Mouse (Mus musculus) forebrain, embryonic 15.5 days (tissue): ENCODE results near the gene Steap3. TPM values are rescaled to one million over a fixed set of nuclear protein-coding genes. Genes with fewer than 3 reads are reported as not detected.

ENCODE experiments used
- ATAC-seq: fragments of 200-750 bp; cut with Nextera tagmentation; replicated peaks from 2 replicates; pipeline ENCODE4 v1.8.0; 2017; ENCODE audit warnings: mild to moderate bottlenecking, moderate TSS enrichment, moderate library complexity
- H3K27ac ChIP-seq: fragments of 300-500 bp; sonication (generic); replicated peaks from 2 replicates; pipeline ENCODE4 v1.5.1; 2015; ENCODE audit warnings: mild to moderate bottlenecking, inconsistent platforms
- H3K27me3 ChIP-seq: fragments of 300-500 bp; sonication (generic); 2 replicates; pipeline ENCODE4 v1.6.1; 2015; ENCODE audit warnings: inconsistent platforms
- H3K36me3 ChIP-seq: fragments of 300-500 bp; sonication (generic); 2 replicates; pipeline ENCODE4 v1.6.1; 2015; ENCODE audit warnings: mild to moderate bottlenecking, inconsistent platforms
- H3K4me1 ChIP-seq: fragments of 300-500 bp; sonication (generic); 2 replicates; pipeline ENCODE4 v1.6.1; 2015; ENCODE audit warnings: inconsistent platforms
- H3K4me2 ChIP-seq: fragments of 300-500 bp; sonication (generic); replicated peaks from 2 replicates; pipeline ENCODE4 v1.6.1; 2015; ENCODE audit warnings: mild to moderate bottlenecking, inconsistent platforms
- H3K4me3 ChIP-seq: fragments of 300-500 bp; sonication (generic); 2 replicates; pipeline ENCODE4 v1.5.1; 2015; ENCODE audit warnings: mild to moderate bottlenecking, inconsistent platforms
- H3K9ac ChIP-seq: fragments of 300-500 bp; sonication (generic); replicated peaks from 2 replicates; pipeline ENCODE4 v1.6.1; 2015; ENCODE audit warnings: mild to moderate bottlenecking, inconsistent platforms
- H3K9me3 ChIP-seq: fragments of 300-500 bp; sonication (generic); 2 replicates; pipeline ENCODE4 v1.6.1; 2016; ENCODE audit warnings: inconsistent platforms
- WGBS: fragments of 180-500 bp; shearing (Covaris S2); methylation state at CpG from one replicate; pipeline ENCODE4 v1.1.7; 2015; ENCODE audit warnings: mixed read lengths; 5-methylcytosine and 5-hydroxymethylcytosine counted together
- polyA plus RNA-seq: library from polyadenylated mRNA; unstranded; fragments of >200 nt; fragmentation: Nextera tagmentation; extraction: Ambion mirVana; gene quantifications from 2 replicates; pipeline ENCODE4 v1.2.1, GENCODE M21; 2015

Gene Steap3
- polyA plus RNA-seq, 1 experiment from 2014 or later = 2.2 TPM

GRCm38 (mm10) chr1:120192321-120192720 is 80.2 kb downstream of the Steap3 start:
- H3K4me3 ChIP-seq = no peak overlapping the region
- no peaks in the 10 kb centered on the region for H3K36me3 ChIP-seq
- H3K9me3 ChIP-seq = no peaks in the 10 kb centered on the region
- H3K4me1 ChIP-seq = peaks cover under 1% of the 10 kb centered on the region; the same call in 1 of the 2 replicates
- H3K27ac ChIP-seq = no peak overlapping the region
- H3K9ac ChIP-seq = no peak overlapping the region
- 78% methylated on average over 6 of the region's 6 CpGs for WGBS
- H3K27me3 ChIP-seq = no peaks in the 10 kb centered on the region
- H3K4me2 ChIP-seq = no peak overlapping the region
- no peak for ATAC-seq

GRCm38 (mm10) chr1:120190946-120191345 is 81.6 kb downstream of the Steap3 start:
- Histone ChIP-seq H3K27me3 (no peaks in the 10 kb centered on the region), H3K27ac (no peak overlapping the region), H3K9ac (no peak overlapping the region), H3K4me1 (peaks cover 9% of the 10 kb centered on the region), H3K4me3 (no peak overlapping the region), H3K9me3 (no peaks in the 10 kb centered on the region), H3K4me2 (no peak overlapping the region), H3K36me3 (no peaks in the 10 kb centered on the region)
- ATAC-seq = no peak
- WGBS = 87% methylated on average over 6 of the region's 6 CpGs

- Histone ChIP-seq H3K27ac (no peak overlapping the region), H3K4me1 (peaks cover 9% of the 10 kb centered on the region), H3K9me3 (no peaks in the 10 kb centered on the region), H3K9ac (no peak overlapping the region), H3K27me3 (no peaks in the 10 kb centered on the region), H3K4me3 (no peak overlapping the region), H3K4me2 (no peak overlapping the region), H3K36me3 (no peaks in the 10 kb centered on the region)
- 91% methylated on average over 2 of the region's 2 CpGs for WGBS
- no peak for ATAC-seq
Measured at GRCm38 (mm10) chr1:120190300-120190699, 82.2 kb downstream of the Steap3 start.

GRCm38 (mm10) chr1:120189206-120189605 is 83.3 kb downstream of the Steap3 start:
- Histone ChIP-seq H3K9me3 (no peaks in the 10 kb centered on the region), H3K4me2 (no peak overlapping the region), H3K36me3 (no peaks in the 10 kb centered on the region), H3K4me1 (peaks cover 9% of the 10 kb centered on the region), H3K27me3 (no peaks in the 10 kb centered on the region), H3K27ac (no peak overlapping the region), H3K9ac (no peak overlapping the region), H3K4me3 (no peak overlapping the region)
- 52% methylated on average over 6 of the region's 6 CpGs for WGBS
- no peak for ATAC-seq

GRCm38 (mm10) chr1:120187059-120187458 is 85.4 kb downstream of the Steap3 start:
- no peaks in the 10 kb centered on the region for H3K36me3 ChIP-seq
- H3K27ac ChIP-seq = no peak overlapping the region
- peaks cover 9% of the 10 kb centered on the region for H3K4me1 ChIP-seq
- no peaks in the 10 kb centered on the region for H3K27me3 ChIP-seq
- H3K9ac ChIP-seq = no peak overlapping the region
- peak overlapping the region; percentile 34 for H3K4me2 ChIP-seq
- H3K9me3 ChIP-seq = no peaks in the 10 kb centered on the region
- no peak overlapping the region for H3K4me3 ChIP-seq
- WGBS = 13% methylated on average over 7 of the region's 7 CpGs
- peak; percentile 79 for ATAC-seq

GRCm38 (mm10) chr1:120186655-120187054 is 85.8 kb downstream of the Steap3 start:
- H3K4me1 ChIP-seq = peaks cover 9% of the 10 kb centered on the region
- H3K4me3 ChIP-seq = no peak overlapping the region
- WGBS = 13% methylated on average over 9 of the region's 9 CpGs
- H3K27ac ChIP-seq = no peak overlapping the region
- peak; percentile 46 for ATAC-seq
- no peaks in the 10 kb centered on the region for H3K36me3 ChIP-seq
- H3K4me2 ChIP-seq = peak overlapping the region; percentile 34
- H3K9ac ChIP-seq = no peak overlapping the region
- no peaks in the 10 kb centered on the region for H3K9me3 ChIP-seq
- no peaks in the 10 kb centered on the region for H3K27me3 ChIP-seq

GRCm38 (mm10) chr1:120186204-120186603 is 86.3 kb downstream of the Steap3 start:
- Histone ChIP-seq H3K36me3 (no peaks in the 10 kb centered on the region), H3K27me3 (no peaks in the 10 kb centered on the region), H3K9ac (no peak overlapping the region), H3K4me2 (no peak overlapping the region), H3K27ac (no peak overlapping the region), H3K9me3 (no peaks in the 10 kb centered on the region), H3K4me1 (peaks cover 9% of the 10 kb centered on the region), H3K4me3 (no peak overlapping the region)
- WGBS = 31% methylated on average over 6 of the region's 6 CpGs
- no peak; the same call in 1 of the 2 replicates for ATAC-seq

- Histone ChIP-seq H3K4me2 (no peak overlapping the region), H3K4me3 (no peak overlapping the region), H3K9ac (no peak overlapping the region), H3K27me3 (no peaks in the 10 kb centered on the region), H3K27ac (no peak overlapping the region), H3K9me3 (no peaks in the 10 kb centered on the region), H3K4me1 (peaks cover 9% of the 10 kb centered on the region; the same call in 1 of the 2 replicates), H3K36me3 (no peaks in the 10 kb centered on the region)
- ATAC-seq = no peak
- WGBS = 92% methylated on average over 8 of the region's 8 CpGs
Measured at GRCm38 (mm10) chr1:120177141-120177540, 95.4 kb downstream of the Steap3 start.

GRCm38 (mm10) chr1:120176313-120176712 is 96.2 kb downstream of the Steap3 start:
- H3K27me3 ChIP-seq = no peaks in the 10 kb centered on the region
- H3K4me1 ChIP-seq = peaks cover 9% of the 10 kb centered on the region; the same call in 1 of the 2 replicates
- no peaks in the 10 kb centered on the region for H3K36me3 ChIP-seq
- H3K4me2 ChIP-seq = no peak overlapping the region
- H3K9me3 ChIP-seq = no peaks in the 10 kb centered on the region
- WGBS = 60% methylated on average over 14 of the region's 14 CpGs
- H3K27ac ChIP-seq = no peak overlapping the region
- no peak overlapping the region for H3K4me3 ChIP-seq
- ATAC-seq = no peak
- no peak overlapping the region for H3K9ac ChIP-seq

GRCm38 (mm10) chr1:120174991-120175390 is 97.5 kb downstream of the Steap3 start:
- H3K4me1 ChIP-seq = peaks cover 9% of the 10 kb centered on the region; the same call in 1 of the 2 replicates
- no peak overlapping the region for H3K27ac ChIP-seq
- H3K9me3 ChIP-seq = no peaks in the 10 kb centered on the region
- H3K9ac ChIP-seq = no peak overlapping the region
- H3K27me3 ChIP-seq = no peaks in the 10 kb centered on the region
- no peak for ATAC-seq
- H3K4me3 ChIP-seq = no peak overlapping the region
- 90% methylated on average over 4 of the region's 4 CpGs for WGBS
- H3K4me2 ChIP-seq = no peak overlapping the region
- H3K36me3 ChIP-seq = no peaks in the 10 kb centered on the region

GRCm38 (mm10) chr1:120171819-120172521 is 100.5 kb downstream of the Steap3 start:
- Histone ChIP-seq H3K27me3 (no peaks in the 10 kb centered on the region), H3K9ac (no peak overlapping the region), H3K4me2 (no peak overlapping the region), H3K27ac (no peak overlapping the region), H3K9me3 (no peaks in the 10 kb centered on the region), H3K4me1 (peaks cover 9% of the 10 kb centered on the region; the same call in 1 of the 2 replicates), H3K36me3 (no peaks in the 10 kb centered on the region), H3K4me3 (no peak overlapping the region)
- ATAC-seq = peak; percentile 77
- 57% methylated on average over 5 of the region's 5 CpGs for WGBS

GRCm38 (mm10) chr1:120170307-120170706 is 102.2 kb downstream of the Steap3 start:
- no peak overlapping the region for H3K27ac ChIP-seq
- H3K9ac ChIP-seq = no peak overlapping the region
- no peaks in the 10 kb centered on the region for H3K4me1 ChIP-seq
- H3K4me2 ChIP-seq = no peak overlapping the region
- no peaks in the 10 kb centered on the region for H3K36me3 ChIP-seq
- ATAC-seq = no peak
- H3K9me3 ChIP-seq = no peaks in the 10 kb centered on the region
- WGBS = 89% methylated on average over 7 of the region's 7 CpGs
- no peaks in the 10 kb centered on the region for H3K27me3 ChIP-seq
- no peak overlapping the region for H3K4me3 ChIP-seq

- no peak for ATAC-seq
- H3K36me3 ChIP-seq = no peaks in the 10 kb centered on the region
- no peaks in the 10 kb centered on the region for H3K9me3 ChIP-seq
- H3K9ac ChIP-seq = no peak overlapping the region
- H3K4me2 ChIP-seq = no peak overlapping the region
- H3K4me1 ChIP-seq = no peaks in the 10 kb centered on the region
- H3K4me3 ChIP-seq = no peak overlapping the region
- 92% methylated on average over 7 of the region's 7 CpGs for WGBS
- H3K27ac ChIP-seq = no peak overlapping the region
- no peaks in the 10 kb centered on the region for H3K27me3 ChIP-seq
Measured at GRCm38 (mm10) chr1:120168674-120169073, 103.8 kb downstream of the Steap3 start.
